Mouse (Mus musculus): ENCODE data around the gene Rbms3.

DNA sequence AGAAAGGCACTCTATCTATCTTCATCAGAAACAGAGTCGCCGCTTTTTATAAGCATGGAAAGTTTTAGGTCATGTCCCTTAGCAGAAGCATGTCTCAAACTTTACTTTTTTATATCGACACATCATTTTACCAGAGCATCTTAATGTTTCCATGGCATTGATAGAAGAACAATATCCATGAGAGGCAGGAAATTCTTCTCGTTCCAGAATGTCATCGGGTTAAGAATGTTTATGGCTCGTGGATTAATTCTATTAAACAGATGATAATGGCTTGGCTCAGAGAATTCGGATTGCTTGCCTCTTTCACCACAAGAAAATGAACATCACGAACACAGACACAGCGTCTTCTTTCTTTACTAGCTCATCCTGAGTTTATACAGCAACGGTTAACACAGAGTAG lies 781.5 kb downstream of the Rbms3 start:
- TF ChIP-seq POLR2A (IDR thresholded peaks at IDR 0.05; ENCODE audit: insufficient read depth, low read depth, low read length) (no peak), CTCF (IDR thresholded peaks at IDR 0.05) (no peak)
